Mouse (Mus musculus) erythroblast, embryonic 14.5 days (primary cell): ENCODE data around the gene Igfbp3.

Source experiments
- GATA1 ChIP-seq: IDR thresholded peaks from 2 replicates; pipeline ENCODE4 v1.6.1; 2012; ENCODE audit warnings: low read length, inconsistent platforms, mixed read lengths
- TAL1 ChIP-seq: IDR thresholded peaks from 3 replicates; pipeline ENCODE4 v1.6.1; 2012; ENCODE audit warnings: low read length, inconsistent platforms, mixed read lengths

GRCm38 (mm10) chr11:7214342-7214660 lies 578 bp upstream of the Igfbp3 start:
- TF ChIP-seq TAL1 (no peak), GATA1 (no peak)
